Mouse (Mus musculus) 3134 (cell line): Measurements from ENCODE around the gene Trpm3.

ENCODE experiments used
- DNase-seq: peaks from one replicate; pipeline ENCODE4 v3.0.0-alpha.2; 2011; ENCODE audit warnings: low spot score; ENCODE audit not compliant: insufficient read length; ENCODE audit errors: extremely low read depth

The Trpm3 gene

DNA sequence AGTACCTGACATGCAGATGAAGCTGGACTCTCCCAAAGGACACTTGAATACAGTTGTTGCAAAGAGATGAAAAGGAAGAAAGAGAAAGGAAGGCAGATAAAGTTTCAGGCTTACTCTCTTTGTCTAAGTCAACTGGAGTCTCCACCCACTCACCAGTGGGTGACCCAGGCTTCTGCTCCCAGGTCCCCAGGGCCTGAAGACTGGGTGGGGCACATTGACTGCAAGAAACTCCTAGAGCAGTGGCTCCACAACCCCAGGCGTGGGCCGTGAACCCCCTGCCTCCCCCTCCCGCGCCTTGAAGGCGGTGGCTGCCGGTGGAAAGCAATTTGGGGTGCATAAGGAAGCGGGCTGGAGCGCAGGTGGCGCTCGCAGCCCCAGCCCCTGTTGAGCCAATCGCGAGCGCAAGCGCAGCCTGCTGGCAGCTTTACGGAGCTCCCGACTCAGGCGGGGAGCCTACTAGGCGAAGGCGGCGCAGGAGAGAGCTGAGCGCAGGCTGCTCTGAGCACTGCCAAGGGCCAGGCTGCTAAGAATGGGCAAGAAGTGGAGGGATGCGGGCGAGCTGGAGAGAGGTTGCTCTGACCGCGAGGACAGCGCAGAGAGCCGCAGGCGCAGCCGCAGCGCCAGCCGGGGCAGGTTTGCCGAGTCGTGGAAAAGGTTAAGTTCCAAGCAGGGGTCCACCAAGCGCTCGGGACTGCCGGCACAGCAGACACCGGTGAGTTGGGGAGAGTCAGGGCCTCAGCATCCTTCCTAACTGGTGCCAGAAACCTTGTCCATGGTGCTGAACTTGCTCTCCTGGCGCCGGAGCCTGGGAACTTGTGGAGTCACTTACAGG lies at the start of gene Trpm3:
Trpm3 (plus strand) TSS at position 457 of the 832 bp plus-strand sequence.
- peak; percentile 22 for DNase-seq

GRCm38 (mm10) chr19:22100582-22100981 lies 38.3 kb upstream of the Trpm3 start:
- no peak for DNase-seq

DNA sequence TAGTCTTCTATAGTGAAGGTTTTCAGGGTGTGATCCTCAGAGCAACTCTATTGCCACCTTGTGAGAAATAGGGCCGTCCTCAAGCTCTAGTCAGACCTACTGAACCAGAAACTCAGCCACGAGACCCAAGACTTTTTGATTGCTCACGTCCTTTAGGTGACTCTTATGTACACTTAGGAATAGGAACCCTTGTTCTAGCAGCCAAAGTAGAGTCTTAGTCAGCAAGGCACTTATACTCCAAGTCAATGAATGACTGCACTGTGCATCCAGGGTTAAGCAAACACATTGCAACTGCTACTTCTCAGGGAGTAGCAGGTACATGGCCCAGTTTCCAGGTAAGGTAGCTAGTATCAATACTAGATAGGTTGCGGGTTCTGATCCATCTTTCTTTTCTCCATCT lies 35.0 kb upstream of the Trpm3 start:
- no peak for DNase-seq

DNA sequence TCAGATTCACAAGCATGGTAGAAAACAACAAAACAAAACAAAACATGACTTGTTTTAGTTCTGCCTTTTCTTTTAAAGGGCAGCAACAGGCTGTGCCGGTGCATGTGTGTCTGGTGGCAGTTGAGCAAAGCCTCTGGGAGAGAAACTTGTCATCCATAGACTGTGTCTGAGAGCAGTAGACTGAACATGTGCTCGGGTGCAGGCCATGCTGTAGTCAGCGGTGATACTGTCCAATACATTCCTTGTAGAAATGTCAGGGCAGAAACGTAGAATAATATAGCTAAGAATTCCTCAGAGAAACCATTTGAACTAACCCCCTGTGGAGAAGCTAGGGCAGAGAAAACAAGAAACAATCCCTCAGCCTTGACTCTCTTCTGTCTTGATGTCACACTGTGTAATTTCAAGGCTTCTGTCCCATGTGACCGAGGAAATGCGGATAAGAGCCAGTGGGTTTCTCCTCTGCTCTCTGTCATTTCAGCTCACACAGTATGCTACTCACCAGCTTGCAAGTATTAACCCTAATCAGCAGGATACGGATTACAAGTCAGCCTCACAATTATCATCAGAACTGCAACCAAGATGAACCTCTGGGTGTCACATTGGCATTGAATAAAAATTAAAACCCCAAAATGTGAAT lies 33.9 kb upstream of the Trpm3 start:
- no peak for DNase-seq

DNA sequence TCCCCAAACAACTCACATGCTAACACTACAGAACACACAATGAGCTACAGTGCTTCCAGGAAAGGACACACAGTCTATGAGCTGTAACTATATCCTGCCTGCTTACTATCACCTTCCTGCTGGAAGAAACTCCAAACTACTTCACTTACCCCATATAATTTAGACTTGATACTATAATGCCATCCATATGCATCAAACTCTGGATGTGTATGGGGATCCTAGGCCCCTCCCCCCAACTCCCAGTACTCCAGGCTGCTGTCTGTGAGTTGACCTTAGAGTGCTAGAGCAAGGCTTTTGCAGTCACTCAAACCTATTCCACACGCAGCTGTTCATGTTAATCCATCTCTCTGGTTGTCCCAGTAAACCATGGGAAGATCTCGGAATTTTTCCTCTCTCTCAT lies 33.2 kb upstream of the Trpm3 start:
- DNase-seq: no peak

DNA sequence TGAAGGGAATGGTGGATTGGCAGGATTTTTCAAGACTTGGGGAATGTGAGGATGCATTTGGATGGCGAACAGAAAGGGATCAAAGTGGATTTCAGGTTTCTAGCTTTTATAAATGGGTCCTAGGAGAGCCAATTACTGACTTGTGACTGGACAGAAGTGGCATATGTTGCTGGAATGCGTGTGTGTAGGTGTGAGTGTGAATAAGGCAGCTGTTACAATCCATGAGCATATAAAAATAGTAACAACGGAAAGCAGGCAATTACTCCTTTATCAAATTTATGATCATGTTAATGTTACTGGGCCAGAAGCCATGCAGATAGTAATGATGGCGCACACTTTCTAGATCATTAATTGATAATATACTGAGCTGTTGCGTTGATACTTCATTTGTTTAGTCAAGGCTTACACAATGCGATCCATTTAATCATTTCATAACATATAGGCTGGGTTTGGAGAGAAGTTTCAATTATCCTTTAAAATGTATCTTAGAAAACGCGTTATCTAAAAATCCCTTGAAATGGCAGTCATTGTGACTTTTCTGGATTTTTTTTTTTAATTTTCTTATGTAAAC lies 29.9 kb upstream of the Trpm3 start:
- DNase-seq: no peak

DNA sequence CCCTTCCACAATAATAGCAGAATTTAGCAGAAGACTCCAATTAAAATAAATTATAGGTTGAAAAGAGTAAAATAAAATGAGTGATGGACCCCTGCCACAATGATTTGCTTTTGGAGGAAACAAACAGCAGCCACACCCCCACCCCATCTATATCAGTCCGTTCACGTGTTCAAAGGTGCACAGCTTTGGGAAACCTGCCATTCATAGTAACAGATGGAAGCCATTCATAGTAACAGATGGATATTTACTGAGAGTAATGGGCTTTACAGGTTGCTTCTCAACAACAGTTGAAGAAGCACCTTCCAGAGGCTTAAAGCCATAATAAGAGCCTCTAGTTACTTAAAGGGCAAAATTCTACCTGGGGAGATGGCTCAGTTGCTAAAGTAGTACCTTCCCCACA lies 17.9 kb upstream of the Trpm3 start:
- no peak for DNase-seq

GRCm38 (mm10) chr19:22121631-22122030 lies 17.2 kb upstream of the Trpm3 start:
- no peak for DNase-seq

DNA sequence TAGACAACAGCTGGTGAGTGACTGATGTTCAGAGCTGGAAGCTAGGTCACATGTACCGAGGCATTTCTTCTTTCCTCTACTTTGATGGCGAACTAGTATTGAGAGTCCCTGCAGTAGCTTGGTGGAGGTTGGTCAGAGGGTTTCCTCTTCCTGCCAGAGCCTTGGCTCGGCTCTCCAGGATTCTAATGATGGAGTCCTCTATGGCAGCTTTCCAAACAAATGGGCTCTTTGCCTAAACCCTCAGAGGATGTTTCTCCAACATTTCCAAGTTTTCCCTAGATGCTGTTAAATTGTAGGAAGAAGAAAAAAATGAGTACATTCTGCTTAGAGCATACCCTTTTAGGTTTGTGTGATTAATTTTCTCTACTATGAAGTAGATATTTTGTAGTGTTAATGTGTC lies 6.2 kb upstream of the Trpm3 start:
- no peak for DNase-seq

- DNase-seq: no peak
These were observed 39.7 kb downstream of the Trpm3 start for GRCm38 (mm10) chr19:22178549-22178948.

- DNase-seq: no peak
These were observed 40.2 kb downstream of the Trpm3 start for GRCm38 (mm10) chr19:22179017-22179416.

GRCm38 (mm10) chr19:22180136-22180535 lies 41.3 kb downstream of the Trpm3 start:
- no peak for DNase-seq

DNA sequence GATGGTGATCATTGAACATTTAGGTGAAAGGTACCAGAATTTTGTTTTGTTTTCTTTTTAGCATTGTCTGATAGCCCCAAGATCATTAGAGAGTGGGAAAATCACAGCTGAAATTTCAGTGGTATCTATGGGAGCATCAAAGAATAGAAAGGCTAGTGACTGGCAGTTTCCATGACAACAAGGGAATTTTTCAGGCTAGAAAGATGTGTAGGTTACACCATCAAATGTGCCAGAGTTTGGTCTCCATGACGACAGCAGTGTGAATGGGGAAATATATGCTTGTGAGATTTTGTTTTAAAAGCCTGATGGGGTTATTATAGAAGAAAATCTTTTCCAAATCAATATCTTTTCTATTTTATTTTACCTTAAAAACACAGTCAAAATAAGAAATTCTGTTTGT lies 50.9 kb downstream of the Trpm3 start:
- no peak for DNase-seq

DNA sequence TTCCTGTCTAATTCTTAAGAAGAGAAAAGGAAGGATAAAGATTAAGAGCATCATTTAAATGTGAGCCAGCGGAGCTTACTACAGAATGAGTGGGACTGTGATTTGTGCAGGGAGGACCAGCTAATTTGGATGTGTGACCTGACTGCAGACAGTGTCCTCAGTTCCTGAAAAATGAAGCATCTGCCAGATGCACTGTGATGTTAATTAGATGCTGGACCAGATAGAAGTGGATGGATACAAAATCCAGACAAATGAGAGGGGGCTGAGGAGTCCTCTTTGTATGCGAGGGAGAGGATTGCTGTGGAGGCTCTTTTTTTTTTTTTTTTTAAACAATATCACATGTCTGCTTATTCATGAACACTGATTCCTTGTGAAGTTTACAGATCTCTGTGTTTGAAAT lies 83.7 kb downstream of the Trpm3 start:
- no peak for DNase-seq

DNA sequence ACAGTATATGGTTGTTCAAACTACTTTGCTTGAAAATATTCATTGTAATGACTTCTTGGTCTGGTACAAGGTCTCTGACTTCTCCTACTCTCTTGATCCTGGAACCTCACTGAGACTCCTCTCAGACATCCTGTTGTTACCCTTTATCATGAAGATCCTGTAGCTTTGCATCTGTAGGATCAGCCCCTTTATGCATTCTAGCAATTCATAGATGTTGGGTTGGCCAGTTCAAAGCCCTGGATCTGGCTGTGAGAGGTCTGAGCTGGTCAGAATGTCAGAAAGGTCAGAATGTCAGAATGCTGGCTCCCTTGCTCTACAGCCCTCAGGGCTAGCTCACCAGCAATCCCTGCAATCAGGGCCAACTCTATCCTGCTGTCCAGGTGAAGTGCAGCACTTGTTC lies 95.3 kb downstream of the Trpm3 start:
- no peak for DNase-seq

DNA sequence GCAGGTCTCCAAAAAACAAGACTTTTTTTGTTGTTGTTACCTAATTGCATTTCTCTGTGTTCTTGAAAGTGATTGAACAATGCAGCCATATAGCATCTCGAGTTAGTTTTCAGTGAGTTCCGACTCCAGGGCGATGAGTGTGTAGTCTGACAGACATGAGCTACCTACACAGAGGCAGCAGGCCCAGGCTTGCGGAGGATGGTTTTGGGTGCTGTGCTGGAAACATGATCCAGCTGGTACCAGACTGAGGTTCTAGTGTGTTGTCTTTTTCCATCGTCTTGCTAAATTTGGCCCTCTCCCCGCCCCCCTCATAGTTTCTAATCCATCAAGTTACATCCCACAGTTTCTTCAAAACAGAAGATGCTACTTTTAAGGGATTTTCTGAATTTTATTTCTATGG lies 110.2 kb downstream of the Trpm3 start:
- DNase-seq: no peak

DNA sequence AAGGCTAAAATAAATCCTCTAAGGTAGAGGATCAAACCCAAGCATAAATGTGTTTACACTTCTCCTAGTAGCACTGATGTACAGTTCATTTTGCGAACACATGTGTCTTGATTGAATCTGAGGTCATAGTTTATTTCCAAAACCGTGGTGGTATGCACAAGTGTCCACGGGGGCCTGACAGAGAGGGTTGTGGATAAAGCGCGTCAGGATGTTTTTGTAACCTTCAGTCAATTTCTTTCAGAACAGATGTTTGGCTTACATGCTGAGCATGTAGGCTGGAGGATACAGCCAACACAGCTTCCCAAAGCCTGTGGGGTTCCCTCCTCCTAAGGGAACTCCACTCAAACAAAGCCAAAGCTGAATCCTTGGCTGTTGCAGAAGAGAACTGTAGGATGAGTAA lies 134.1 kb downstream of the Trpm3 start:
- DNase-seq: no peak

DNA sequence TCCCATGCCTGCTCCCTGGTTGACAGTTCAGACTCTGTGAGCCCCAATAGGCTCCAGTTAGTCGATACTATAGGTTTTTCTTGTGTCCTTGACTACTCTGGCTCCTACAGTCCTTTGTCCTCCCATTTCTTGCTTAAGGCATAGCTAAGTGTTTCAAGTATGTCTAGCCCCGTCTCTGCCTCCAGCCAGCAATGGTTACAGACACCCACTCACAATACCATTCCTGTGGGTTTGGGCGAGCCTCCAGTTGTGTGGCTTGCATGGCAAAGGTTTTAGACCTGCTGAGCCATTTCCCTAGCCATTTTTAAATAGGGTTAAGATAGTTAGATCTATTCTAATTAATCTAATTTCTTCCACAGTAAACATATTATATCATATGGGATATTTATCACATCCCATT lies 145.8 kb downstream of the Trpm3 start:
- no peak for DNase-seq

- DNase-seq: no peak
These were observed 153.8 kb downstream of the Trpm3 start for GRCm38 (mm10) chr19:22292671-22293070.

GRCm38 (mm10) chr19:22300906-22301305 lies 162.1 kb downstream of the Trpm3 start:
- no peak for DNase-seq

DNA sequence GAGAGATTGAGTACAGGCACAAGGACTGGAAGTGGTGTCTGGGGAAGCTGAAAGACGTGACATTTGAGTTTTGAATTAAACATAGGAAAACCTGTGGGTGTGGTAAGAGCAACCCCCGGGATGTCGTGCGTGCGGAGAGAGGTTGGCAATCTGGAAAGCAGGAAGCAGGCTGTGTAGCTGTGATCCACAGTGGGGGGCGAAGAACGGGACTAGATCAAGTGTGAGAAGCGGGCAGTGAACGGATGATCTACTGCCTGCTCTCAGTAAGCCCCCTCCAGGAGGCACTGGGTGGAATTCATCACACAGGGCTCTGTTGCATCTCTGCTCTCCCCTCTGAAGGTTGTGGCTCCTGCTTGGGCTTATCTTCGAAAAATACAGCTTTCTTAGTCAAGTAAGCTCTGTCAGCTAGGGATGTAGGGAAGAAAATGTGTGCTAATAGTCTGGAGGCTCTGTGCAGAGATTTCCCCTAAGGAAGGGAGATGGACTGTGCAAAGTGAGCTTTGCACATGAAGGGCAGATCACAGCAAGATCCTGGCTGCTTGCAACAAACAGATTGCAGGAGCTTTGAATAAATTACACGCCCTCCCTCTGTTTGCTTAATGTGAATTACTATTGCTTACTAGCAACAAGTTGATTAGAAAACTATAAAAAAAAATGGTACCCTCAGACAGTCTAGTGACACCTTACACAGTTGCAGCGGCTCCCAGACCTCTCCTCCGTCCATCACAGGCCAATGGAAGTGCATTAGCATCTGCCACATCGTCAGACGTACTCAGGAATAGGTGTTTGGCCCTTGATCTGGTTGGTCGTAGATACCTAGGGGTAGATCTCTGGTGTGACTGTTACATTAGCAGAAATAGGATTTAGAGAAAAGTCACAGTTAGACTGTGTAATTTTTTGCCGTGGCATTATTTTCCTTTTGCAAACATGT lies 164.4 kb downstream of the Trpm3 start:
- DNase-seq: no peak
